Mouse (Mus musculus) mouse trophoblast stem cell (cell line): Measurements from ENCODE around the gene Scarf2.

Experiments used
- in situ Hi-C, 2 experiments: fragments of 300-500 bp; cut with MseI, MboI; formaldehyde crosslinking; loops; 2 replicates in 1 of 2; 3 replicates in 1 of 2; pipeline ENCODE4 v1.15.1; 2025

Gene Scarf2

GRCm38 (mm10) chr16:17796971-17797811, at the start of gene Scarf2:
Gene Scarf2 (plus strand): TSS chr16:17797282.
- in situ Hi-C loops, result no loop called here

GRCm38 (mm10) chr16:17753001-17753400, 44.1 kb upstream of the Scarf2 start:
- in situ Hi-C loops, result no loop called here

GRCm38 (mm10) chr16:17753686-17754085, 43.4 kb upstream of the Scarf2 start:
- in situ Hi-C loops, result no loop called here

- in situ Hi-C loops, result no loop called here
Observed at GRCm38 (mm10) chr16:17757756-17758155, 39.3 kb upstream of the Scarf2 start.

GRCm38 (mm10) chr16:17758902-17759301, 38.2 kb upstream of the Scarf2 start:
- in situ Hi-C loops, result no loop called here

GRCm38 (mm10) chr16:17759344-17759773, 37.7 kb upstream of the Scarf2 start, which contains the start of gene Klhl22:
Gene Klhl22 (plus strand): TSS chr16:17759618.
- in situ Hi-C loops, result no loop called here

GRCm38 (mm10) chr16:17759813-17760321, 37.2 kb upstream of the Scarf2 start:
- in situ Hi-C loops, result no loop called here

GRCm38 (mm10) chr16:17760657-17761056, 36.4 kb upstream of the Scarf2 start:
- in situ Hi-C loops, result no loop called here

GRCm38 (mm10) chr16:17761074-17761473, 36.0 kb upstream of the Scarf2 start:
- in situ Hi-C loops, result no loop called here

GRCm38 (mm10) chr16:17764108-17764511, 33.0 kb upstream of the Scarf2 start:
- in situ Hi-C loops, result no loop called here

GRCm38 (mm10) chr16:17768834-17769233, 28.2 kb upstream of the Scarf2 start:
- in situ Hi-C loops, result no loop called here

- in situ Hi-C loops, result no loop called here
Observed at GRCm38 (mm10) chr16:17771117-17771865, 25.8 kb upstream of the Scarf2 start.

GRCm38 (mm10) chr16:17776828-17777227, 20.3 kb upstream of the Scarf2 start:
- in situ Hi-C loops, result no loop called here

- in situ Hi-C loops, result no loop called here
Observed at GRCm38 (mm10) chr16:17778223-17778622, 18.9 kb upstream of the Scarf2 start.

GRCm38 (mm10) chr16:17779692-17780091, 17.4 kb upstream of the Scarf2 start:
- in situ Hi-C loops, result no loop called here

GRCm38 (mm10) chr16:17785337-17785736, 11.7 kb upstream of the Scarf2 start:
- in situ Hi-C loops, result no loop called here

- in situ Hi-C loops, result no loop called here
Observed at GRCm38 (mm10) chr16:17792728-17793127, 4.4 kb upstream of the Scarf2 start.

GRCm38 (mm10) chr16:17794047-17794446, 3.0 kb upstream of the Scarf2 start:
- in situ Hi-C loops, result no loop called here

- in situ Hi-C loops, result no loop called here
Observed at GRCm38 (mm10) chr16:17795643-17796042, 1.4 kb upstream of the Scarf2 start.

GRCm38 (mm10) chr16:17796519-17796918, 563 bp upstream of the Scarf2 start:
- in situ Hi-C loops, result no loop called here

GRCm38 (mm10) chr16:17797812-17798311, 780 bp downstream of the Scarf2 start:
- in situ Hi-C loops, result no loop called here
